ENCODE assay signal across 31 mouse cellular contexts in the genomic region with DNA sequence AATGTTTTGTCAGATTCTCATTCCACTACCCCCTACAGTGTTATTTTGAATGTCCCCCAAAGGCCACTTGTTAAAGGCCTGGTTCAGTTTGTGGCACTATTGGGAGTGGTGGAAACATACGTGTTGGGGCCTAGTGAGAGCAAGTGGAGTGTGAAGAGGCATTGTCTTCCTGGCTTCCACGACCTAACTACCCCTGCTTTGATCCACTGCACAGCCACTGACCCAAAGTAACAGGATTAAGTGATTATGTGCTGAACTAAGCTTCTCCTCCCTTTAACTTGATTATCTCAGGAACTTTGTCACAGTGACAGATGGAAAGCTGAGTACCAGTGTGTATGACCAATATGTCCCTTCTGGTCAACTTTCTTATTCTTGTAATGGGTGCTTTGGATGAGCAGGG. TPM values are rescaled to one million over a fixed set of nuclear protein-coding genes. Genes with fewer than 3 reads are reported as not detected.
A peak's percentile ranks its signal among the peaks of the same experiment; 100 is the strongest.
DNase-seq lines count a peak whose midpoint lies in the region; ATAC-seq and TF ChIP-seq lines count a peak whose summit lies in the region.
"Had no signal": no experiment of that assay in that cellular context is flagged by ENCODE, and none has a peak within 500 bp of the region (broad histone marks: within the 10 kb centered on the region; RNA-seq: fewer than 3 reads in every experiment).

No protein-coding gene starts in this region.

- no peak for TF ChIP-seq CTCF in hindbrain, postnatal 0 days (IDR thresholded peaks at IDR 0.05; ENCODE audit: low read depth)

- H3K9ac ChIP-seq in hindbrain, postnatal 0 days (replicated peaks; ENCODE audit: low read length) = no peak overlapping the region
- no peak overlapping the region for H3K9ac ChIP-seq in midbrain, embryonic 12.5 days (replicated peaks)
- H3K9ac ChIP-seq: embryonic facial prominence, embryonic 12.5 days; forebrain, postnatal 0 days; heart, embryonic 13.5 days; hindbrain, embryonic 14.5 days; intestine, embryonic 15.5 days; limb, embryonic 13.5 days; liver, embryonic 12.5 days had no signal

- H3K4me1 ChIP-seq in hindbrain, postnatal 0 days (ENCODE audit: insufficient read depth, low read length) = no peaks in the 10 kb centered on the region
- H3K4me1 ChIP-seq in hindbrain, embryonic 10.5 days (replicated peaks) = no peaks in the 10 kb centered on the region
- 0 out of 2 replicates have a peak, but pooled peaks cover 7% of the 10 kb centered on the region for H3K4me1 ChIP-seq in midbrain, embryonic 12.5 days
- H3K4me1 ChIP-seq: embryonic facial prominence, embryonic 12.5 days; heart, embryonic 13.5 days; intestine, embryonic 15.5 days; limb, embryonic 13.5 days; liver, embryonic 12.5 days had no signal

- ATAC-seq in hindbrain, postnatal 0 days = no peak
- peak; percentile 77 for ATAC-seq in midbrain, embryonic 12.5 days (ENCODE audit: low FRiP score, low read depth)
- ATAC-seq: forebrain, postnatal 0 days; intestine, embryonic 15.5 days; liver, embryonic 12.5 days had no signal

- H3K4me2 ChIP-seq in hindbrain, postnatal 0 days (ENCODE audit: low read depth, low read length) = no peak overlapping the region
- H3K4me2 ChIP-seq in midbrain, embryonic 12.5 days (replicated peaks) = no peak overlapping the region
- H3K4me2 ChIP-seq: embryonic facial prominence, embryonic 12.5 days; heart, embryonic 13.5 days; hindbrain, embryonic 14.5 days; intestine, embryonic 15.5 days; limb, embryonic 13.5 days; liver, embryonic 12.5 days had no signal

- no peak overlapping the region for H3K4me3 ChIP-seq in hindbrain, postnatal 0 days (ENCODE audit: low read length)
- no peak overlapping the region for H3K4me3 ChIP-seq in hindbrain, embryonic 10.5 days
- H3K4me3 ChIP-seq in midbrain, embryonic 12.5 days = no peak overlapping the region
- H3K4me3 ChIP-seq: embryonic facial prominence, embryonic 12.5 days; heart, adult 2 months; heart, embryonic 13.5 days; intestine, embryonic 15.5 days; layer of hippocampus, adult 2 months; limb, embryonic 13.5 days; liver, embryonic 12.5 days had no signal

- H3K27ac ChIP-seq in hindbrain, postnatal 0 days = no peak overlapping the region
- no peak overlapping the region for H3K27ac ChIP-seq in hindbrain, embryonic 10.5 days
- H3K27ac ChIP-seq in midbrain, embryonic 12.5 days (replicated peaks) = no peak overlapping the region
- H3K27ac ChIP-seq: embryonic facial prominence, embryonic 12.5 days; heart, adult 2 months; heart, embryonic 13.5 days; hindbrain, embryonic 14.5 days; intestine, embryonic 15.5 days; layer of hippocampus, adult 2 months; limb, embryonic 13.5 days; liver, embryonic 12.5 days had no signal

- no peaks in the 10 kb centered on the region for H3K9me3 ChIP-seq in hindbrain, postnatal 0 days (ENCODE audit: low read length)
- no peaks in the 10 kb centered on the region for H3K9me3 ChIP-seq in hindbrain, embryonic 10.5 days
- H3K9me3 ChIP-seq in midbrain, embryonic 12.5 days = no peaks in the 10 kb centered on the region
- H3K9me3 ChIP-seq: embryonic facial prominence, embryonic 12.5 days; heart, embryonic 13.5 days; intestine, embryonic 15.5 days; limb, embryonic 13.5 days; liver, embryonic 12.5 days had no signal

- no peaks in the 10 kb centered on the region for H3K27me3 ChIP-seq in hindbrain, postnatal 0 days (ENCODE audit: insufficient read depth, low read length)
- H3K27me3 ChIP-seq in hindbrain, embryonic 10.5 days (ENCODE audit: insufficient read depth, poor library complexity, severe bottlenecking) = no peaks in the 10 kb centered on the region
- H3K27me3 ChIP-seq in midbrain, embryonic 12.5 days = peaks cover 12% of the 10 kb centered on the region
- H3K27me3 ChIP-seq: embryonic facial prominence, embryonic 12.5 days; heart, embryonic 13.5 days; intestine, embryonic 15.5 days; limb, embryonic 13.5 days; liver, embryonic 12.5 days had no signal

- peak; percentile 36 for DNase-seq in hindbrain, postnatal 0 days (ENCODE audit: low spot score)
- no peak for DNase-seq in hindbrain, embryonic 10.5 days (ENCODE audit: low spot score)
- DNase-seq in embryo, embryonic 10.5 days (ENCODE audit: low spot score) = peak; percentile 45
- DNase-seq in retina, postnatal 7 days (ENCODE audit: low read depth, low spot score) = peak; percentile 31
- no peak for DNase-seq in adipocyte (ENCODE audit: low spot score)
- no peak for DNase-seq in natural killer cell, adult 2 months (ENCODE audit: low spot score in 2 of 2)
- DNase-seq: adrenal gland, postnatal 10 days; cerebellum, adult 2 months; forebrain, postnatal 0 days; gastrocnemius, postnatal 25 days; heart, adult 2 months; heart, postnatal 14 days; kidney, adult 8-10 months; kidney, postnatal 10 days; layer of hippocampus, postnatal 36 days; lung, adult 18-20 months; lung, postnatal 10 days had no signal

- WGBS in hindbrain, postnatal 0 days = 7% methylated on average over 2 of the region's 2 CpGs
- 12% methylated on average over 2 of the region's 2 CpGs for WGBS in hindbrain, embryonic 10.5 days
- WGBS in midbrain, embryonic 12.5 days = 12% methylated on average over 2 of the region's 2 CpGs

- H3K36me3 ChIP-seq in hindbrain, postnatal 0 days (ENCODE audit: insufficient read depth, low read length) = no peaks in the 10 kb centered on the region
- no peaks in the 10 kb centered on the region for H3K36me3 ChIP-seq in hindbrain, embryonic 10.5 days
- H3K36me3 ChIP-seq in midbrain, embryonic 12.5 days = no peaks in the 10 kb centered on the region
- H3K36me3 ChIP-seq: embryonic facial prominence, embryonic 12.5 days; heart, embryonic 13.5 days; intestine, embryonic 15.5 days; limb, embryonic 13.5 days; liver, embryonic 12.5 days had no signal

RNA-seq across cellular contexts. Expression of gene Stfa3, which starts 5.2 kb away (rescaled TPM):
- not detected in 2 replicates for total RNA-seq in hindbrain, postnatal 0 days (2014; rRNA removed)
- not detected in 2 replicates for polyA plus RNA-seq in hindbrain, postnatal 0 days (2015; fragmentation: Nextera tagmentation; extraction: Ambion mirVana)
- polyA plus RNA-seq in hindbrain, embryonic 10.5 days (2016; fragmentation: Nextera tagmentation; extraction: Ambion mirVana) = not detected in 2 replicates
- 0.52 TPM in 1 of 2 replicates, not detected in the other for polyA plus RNA-seq in midbrain, embryonic 12.5 days (2016; fragmentation: Nextera tagmentation; extraction: Ambion mirVana)
- total RNA-seq: forebrain, postnatal 0 days; gastrocnemius, postnatal 25 days; heart, adult 2 months; heart, postnatal 14 days; layer of hippocampus, adult 2 months; layer of hippocampus, postnatal 36 days; left cerebral cortex, postnatal 10 days; MEL had no signal
- polyA plus RNA-seq: C2C12; cerebellum, adult 2 months; forebrain, postnatal 0 days; heart, adult 2 months; hindbrain, embryonic 14.5 days; spleen, adult 2 months; testis, adult 2 months had no signal

RNA-seq across cellular contexts. Expression of gene Stfa2, which starts 52.2 kb away (rescaled TPM):
- not detected in 2 replicates for total RNA-seq in hindbrain, postnatal 0 days (2014; rRNA removed)
- 0.81 TPM in 1 of 2 replicates, not detected in the other for polyA plus RNA-seq in hindbrain, postnatal 0 days (2015; fragmentation: Nextera tagmentation; extraction: Ambion mirVana)
- polyA plus RNA-seq in hindbrain, embryonic 10.5 days (2016; fragmentation: Nextera tagmentation; extraction: Ambion mirVana) = not detected in 2 replicates
- polyA plus RNA-seq in midbrain, embryonic 12.5 days (2016; fragmentation: Nextera tagmentation; extraction: Ambion mirVana) = 0.76 TPM in 1 of 2 replicates, not detected in the other
- total RNA-seq: forebrain, postnatal 0 days; gastrocnemius, postnatal 25 days; heart, adult 2 months; heart, postnatal 14 days; layer of hippocampus, adult 2 months; layer of hippocampus, postnatal 36 days; left cerebral cortex, postnatal 10 days; MEL; neutrophil, adult 5-6 weeks had no signal
- polyA plus RNA-seq: C2C12; cerebellum, adult 2 months; forebrain, postnatal 0 days; heart, adult 2 months; heart, embryonic 13.5 days; hindbrain, embryonic 14.5 days; limb, embryonic 13.5 days; spleen, adult 2 months; testis, adult 2 months had no signal

Comparison
In these comparisons a context has a peak if more than half of its experiments do, and no peak if none do; other contexts are left out.
1. DNase-seq: peak in hindbrain, postnatal 0 days (single experiment), embryo, embryonic 10.5 days (single experiment) and retina, postnatal 7 days (single experiment); none in hindbrain, embryonic 10.5 days (single experiment), adipocyte (single experiment) and natural killer cell, adult 2 months (0 of 2).